Mouse (Mus musculus): Measurements from ENCODE around the gene Chd9.

DNA sequence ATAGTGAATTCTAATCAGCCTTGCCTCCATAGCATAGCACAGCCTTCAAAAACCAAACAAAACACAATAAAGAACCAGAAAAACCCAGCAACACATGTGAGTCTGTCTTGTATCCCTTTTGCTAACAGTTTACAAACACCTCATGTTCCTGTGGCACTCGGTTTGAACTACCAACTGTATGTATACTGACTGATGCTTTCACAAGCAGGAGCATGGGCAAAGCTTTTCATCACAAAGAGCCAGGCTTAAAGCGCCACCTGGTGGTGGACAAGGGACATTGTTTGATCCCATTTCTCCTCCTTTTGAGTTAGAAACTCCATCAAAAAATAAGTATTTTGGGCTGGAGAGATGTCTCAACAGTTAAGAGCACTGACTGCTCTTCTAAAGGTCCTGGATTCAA, 191.6 kb downstream of the Chd9 start:
- TF ChIP-seq CTCF (IDR thresholded peaks at IDR 0.05; ENCODE audit: borderline replicate concordance, insufficient read depth, low read depth, low read length) (peak; percentile 75), POLR2A (IDR thresholded peaks at IDR 0.05; ENCODE audit: borderline replicate concordance, insufficient read depth, low read length) (no peak)

Data from cerebellum, adult 2 months (tissue).